Mouse (Mus musculus): Measurements from ENCODE around the gene Etl4. TPM values are rescaled to one million over a fixed set of nuclear protein-coding genes. Genes with fewer than 3 reads are reported as not detected.

Gene Etl4
- total and polyA plus RNA-seq, 3 experiments = 10.1 to 29.4 (median 23.3) TPM

GRCm38 (mm10) chr2:20443671-20444440 lies 534.3 kb downstream of the Etl4 start:
- DNase-seq = peak; percentile 6

GRCm38 (mm10) chr2:20445156-20446155 lies 535.9 kb downstream of the Etl4 start:
- peak; percentile 32 for DNase-seq

GRCm38 (mm10) chr2:20446180-20446579 lies 536.6 kb downstream of the Etl4 start:
- no peak for DNase-seq

GRCm38 (mm10) chr2:20450945-20451344 lies 541.4 kb downstream of the Etl4 start:
- no peak for DNase-seq

GRCm38 (mm10) chr2:20453506-20454206 lies 544.1 kb downstream of the Etl4 start:
- DNase-seq = no peak

GRCm38 (mm10) chr2:20479199-20479598 lies 569.6 kb downstream of the Etl4 start:
- no peak for DNase-seq

GRCm38 (mm10) chr2:20486137-20486788 lies 576.7 kb downstream of the Etl4 start:
- no peak for DNase-seq

- no peak for DNase-seq
These were observed 579.5 kb downstream of the Etl4 start for GRCm38 (mm10) chr2:20489090-20489489.

GRCm38 (mm10) chr2:20492125-20492524 lies 582.5 kb downstream of the Etl4 start:
- no peak for DNase-seq

GRCm38 (mm10) chr2:20493806-20494205 lies 584.2 kb downstream of the Etl4 start:
- DNase-seq = no peak

GRCm38 (mm10) chr2:20494666-20495065 lies 585.1 kb downstream of the Etl4 start:
- peak; percentile 69 for DNase-seq

GRCm38 (mm10) chr2:20496219-20496800 lies 586.7 kb downstream of the Etl4 start:
- no peak for DNase-seq

GRCm38 (mm10) chr2:20507832-20508723 lies 598.5 kb downstream of the Etl4 start:
- no peak for DNase-seq

- no peak for DNase-seq
These were observed 599.1 kb downstream of the Etl4 start for GRCm38 (mm10) chr2:20508724-20509052.

- DNase-seq = no peak
These were observed 600.5 kb downstream of the Etl4 start for GRCm38 (mm10) chr2:20510061-20510460.

- DNase-seq = no peak
These were observed 606.8 kb downstream of the Etl4 start for GRCm38 (mm10) chr2:20516270-20516865.

GRCm38 (mm10) chr2:20517853-20518252 lies 608.3 kb downstream of the Etl4 start:
- DNase-seq = no peak

- peak; percentile 36 for DNase-seq
These were observed 608.9 kb downstream of the Etl4 start for GRCm38 (mm10) chr2:20518506-20518905.

- DNase-seq = peak; percentile 80
These were observed 610.0 kb downstream of the Etl4 start for GRCm38 (mm10) chr2:20519447-20520098.
